Mouse (Mus musculus) CD4-positive helper T cell, adult 2 months (primary cell): ENCODE data around the gene Med13l.
A peak's percentile ranks its signal among the peaks of the same experiment; 100 is the strongest.

ENCODE experiments used
- DNase-seq: peaks from one replicate; pipeline ENCODE4 v3.0.0-alpha.2; 2012; ENCODE audit warnings: low read depth, missing footprints, low spot score

Gene Med13l

GRCm38 (mm10) chr5:118594470-118595236 lies 34.2 kb downstream of the Med13l start:
- peak; percentile 68 for DNase-seq

- no peak for DNase-seq
These were observed 35.4 kb downstream of the Med13l start for GRCm38 (mm10) chr5:118595901-118596300.

GRCm38 (mm10) chr5:118596452-118597092 lies 36.1 kb downstream of the Med13l start:
- no peak for DNase-seq

GRCm38 (mm10) chr5:118598601-118599000 lies 38.1 kb downstream of the Med13l start:
- DNase-seq, result no peak

- peak; percentile 70 for DNase-seq
These were observed 41.0 kb downstream of the Med13l start for GRCm38 (mm10) chr5:118601452-118601851.

GRCm38 (mm10) chr5:118602706-118603105 lies 42.2 kb downstream of the Med13l start:
- no peak for DNase-seq

GRCm38 (mm10) chr5:118605424-118606067 lies 45.1 kb downstream of the Med13l start:
- no peak for DNase-seq

- no peak for DNase-seq
These were observed 46.2 kb downstream of the Med13l start for GRCm38 (mm10) chr5:118606636-118607035.

- DNase-seq, result no peak
These were observed 47.4 kb downstream of the Med13l start for GRCm38 (mm10) chr5:118607900-118608299.

- no peak for DNase-seq
These were observed 50.0 kb downstream of the Med13l start for GRCm38 (mm10) chr5:118610468-118610867.

GRCm38 (mm10) chr5:118612956-118613631 lies 52.6 kb downstream of the Med13l start:
- no peak for DNase-seq

GRCm38 (mm10) chr5:118613704-118614103 lies 53.2 kb downstream of the Med13l start:
- DNase-seq, result no peak

GRCm38 (mm10) chr5:118614116-118614515 lies 53.6 kb downstream of the Med13l start:
- DNase-seq, result no peak

GRCm38 (mm10) chr5:118614571-118614981 lies 54.1 kb downstream of the Med13l start:
- DNase-seq, result peak; percentile 50

- no peak for DNase-seq
These were observed 58.6 kb downstream of the Med13l start for GRCm38 (mm10) chr5:118618963-118619610.

- no peak for DNase-seq
These were observed 59.3 kb downstream of the Med13l start for GRCm38 (mm10) chr5:118619801-118620200.

- peak; percentile 48 for DNase-seq
These were observed 59.9 kb downstream of the Med13l start for GRCm38 (mm10) chr5:118620330-118620910.

GRCm38 (mm10) chr5:118621877-118622276 lies 61.4 kb downstream of the Med13l start:
- DNase-seq, result no peak

- DNase-seq, result no peak
These were observed 61.9 kb downstream of the Med13l start for GRCm38 (mm10) chr5:118622346-118622745.

GRCm38 (mm10) chr5:118623797-118624196 lies 63.3 kb downstream of the Med13l start:
- no peak for DNase-seq

GRCm38 (mm10) chr5:118627630-118628029 lies 67.2 kb downstream of the Med13l start:
- no peak for DNase-seq
